Mouse (Mus musculus) bone marrow macrophage, adult 2 months (primary cell): ENCODE results near the gene Pfn2.

Experiments used
- CTCF ChIP-seq: IDR thresholded peaks from 2 replicates; pipeline ENCODE4 v1.5.1; 2012; ENCODE audit warnings: low read depth, mild to moderate bottlenecking, low read length, moderate library complexity
- POLR2A ChIP-seq: IDR thresholded peaks from 2 replicates; pipeline ENCODE4 v1.6.1; 2012; ENCODE audit warnings: mild to moderate bottlenecking, low read depth, low read length, borderline replicate concordance

DNA sequence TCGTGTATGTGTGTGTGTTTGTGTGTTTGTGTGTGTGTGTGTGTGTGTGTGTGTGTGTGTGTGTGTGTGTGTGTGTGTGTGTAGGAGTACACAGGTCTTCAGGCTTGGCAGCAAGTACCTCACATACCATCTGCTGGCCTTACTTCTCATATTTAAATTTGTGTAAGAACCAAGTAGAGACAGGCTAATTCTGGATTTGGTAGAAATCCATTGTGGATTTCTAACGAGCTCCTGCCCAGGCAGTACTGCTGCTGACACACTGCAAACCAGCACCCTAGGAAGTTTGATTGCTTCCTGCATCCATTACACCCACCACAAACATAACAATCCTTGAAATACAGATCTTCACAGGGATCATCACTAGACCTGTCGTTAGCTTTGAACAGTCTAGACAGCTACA is 35.1 kb upstream of the Pfn2 start:
- TF ChIP-seq CTCF (no peak), POLR2A (no peak)
